Mouse (Mus musculus): ENCODE results near the gene Sstr2.

The Sstr2 gene

DNA sequence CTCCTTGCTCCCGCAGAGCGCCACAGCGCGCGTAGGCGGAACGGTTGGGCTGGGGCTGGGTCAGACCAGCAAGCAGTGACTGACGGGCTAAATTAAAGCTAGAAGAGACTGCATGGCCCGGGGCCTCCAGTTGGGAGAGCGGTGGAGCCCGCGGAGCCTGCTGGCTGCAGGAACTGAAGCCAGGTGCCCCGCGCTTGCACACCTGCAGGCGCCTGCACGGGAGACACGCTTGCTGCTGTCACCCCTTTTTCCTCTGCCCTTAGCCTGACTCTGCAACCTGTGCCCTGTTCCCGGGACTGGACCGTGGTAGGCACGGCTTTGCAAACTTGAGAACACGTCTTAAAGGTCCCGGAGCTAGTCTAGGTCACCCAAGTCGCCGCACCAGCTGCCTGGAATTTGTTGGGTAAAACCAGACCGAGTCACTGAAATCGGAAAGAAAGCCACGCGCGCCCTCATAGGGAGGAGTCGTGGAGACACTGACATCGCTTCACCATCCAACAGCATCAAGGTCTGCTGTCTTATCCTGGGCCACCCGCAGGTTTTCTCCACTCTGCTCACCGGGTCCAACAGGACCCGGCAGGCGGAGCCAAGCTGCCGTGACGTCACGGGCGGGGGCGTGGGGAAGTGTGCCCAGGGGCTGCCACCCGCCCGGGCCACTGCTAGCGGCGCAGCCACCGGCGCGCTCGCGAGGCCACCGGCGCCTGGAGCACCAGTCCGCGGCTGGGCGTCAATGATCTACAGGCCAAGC lies at the start of gene Sstr2:
Gene Sstr2 (plus strand): TSS at position 671 of the 748 bp plus-strand sequence.
- DNase-seq (ENCODE audit: low read depth), result peak; percentile 76

DNA sequence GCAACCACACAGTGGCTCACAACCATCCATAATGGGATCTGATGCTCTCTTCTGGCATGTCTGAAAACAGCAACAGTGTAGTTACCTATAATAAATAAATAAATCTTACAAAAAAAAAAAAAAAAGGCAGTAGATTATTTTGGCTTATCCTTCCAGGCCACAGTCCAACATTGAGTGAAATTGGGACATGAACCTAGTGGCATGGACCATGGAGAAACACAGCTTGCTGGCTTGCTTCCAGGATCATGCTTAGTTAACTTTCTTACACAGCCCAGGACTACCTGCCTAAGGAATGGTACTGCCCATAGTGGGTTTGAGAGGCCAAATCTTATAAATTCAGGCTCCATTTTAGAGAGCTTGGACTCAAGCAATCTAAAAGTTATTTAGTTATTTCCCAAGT lies 47.5 kb upstream of the Sstr2 start:
- no peak for DNase-seq (ENCODE audit: low read depth)

DNA sequence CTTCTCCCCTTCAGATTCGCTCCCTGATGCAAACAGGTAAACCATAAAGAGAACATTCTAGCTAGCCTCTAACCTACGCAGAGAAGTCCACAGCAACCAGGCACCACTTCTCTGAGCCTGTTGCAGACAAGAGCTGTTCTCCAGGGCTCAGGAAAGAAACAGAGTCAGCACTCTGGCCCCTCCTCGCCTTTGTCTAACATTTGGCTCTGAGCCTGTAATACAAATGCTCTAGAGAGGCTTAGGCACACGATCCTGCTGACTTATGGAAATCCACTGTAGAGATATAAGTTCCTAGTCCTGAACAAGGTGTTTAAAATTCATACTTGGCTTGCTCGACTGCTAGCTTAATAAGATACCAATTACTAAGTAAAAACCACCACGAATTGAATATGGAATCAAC lies 46.5 kb upstream of the Sstr2 start:
- no peak for DNase-seq (ENCODE audit: low read depth)

DNA sequence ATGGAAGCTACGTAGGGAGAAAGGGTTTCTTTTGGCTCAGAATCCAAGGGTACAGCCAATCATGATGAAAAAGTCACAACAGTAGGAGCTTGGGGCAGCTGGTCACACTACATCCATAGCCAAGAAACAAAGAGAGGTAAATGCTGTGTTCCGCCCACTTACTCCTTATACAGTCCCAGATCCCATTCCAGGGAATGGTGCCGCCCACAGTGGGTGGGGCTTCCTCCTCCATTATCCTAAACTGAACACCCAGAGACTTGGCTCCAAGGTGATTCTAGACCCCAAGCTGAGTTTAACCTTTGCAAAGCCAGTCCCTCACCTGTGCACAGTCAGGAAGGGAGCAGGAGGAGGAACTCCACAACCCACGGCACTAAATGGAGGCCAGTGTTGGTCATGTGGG lies 41.9 kb upstream of the Sstr2 start:
- DNase-seq (ENCODE audit: low read depth), result no peak

DNA sequence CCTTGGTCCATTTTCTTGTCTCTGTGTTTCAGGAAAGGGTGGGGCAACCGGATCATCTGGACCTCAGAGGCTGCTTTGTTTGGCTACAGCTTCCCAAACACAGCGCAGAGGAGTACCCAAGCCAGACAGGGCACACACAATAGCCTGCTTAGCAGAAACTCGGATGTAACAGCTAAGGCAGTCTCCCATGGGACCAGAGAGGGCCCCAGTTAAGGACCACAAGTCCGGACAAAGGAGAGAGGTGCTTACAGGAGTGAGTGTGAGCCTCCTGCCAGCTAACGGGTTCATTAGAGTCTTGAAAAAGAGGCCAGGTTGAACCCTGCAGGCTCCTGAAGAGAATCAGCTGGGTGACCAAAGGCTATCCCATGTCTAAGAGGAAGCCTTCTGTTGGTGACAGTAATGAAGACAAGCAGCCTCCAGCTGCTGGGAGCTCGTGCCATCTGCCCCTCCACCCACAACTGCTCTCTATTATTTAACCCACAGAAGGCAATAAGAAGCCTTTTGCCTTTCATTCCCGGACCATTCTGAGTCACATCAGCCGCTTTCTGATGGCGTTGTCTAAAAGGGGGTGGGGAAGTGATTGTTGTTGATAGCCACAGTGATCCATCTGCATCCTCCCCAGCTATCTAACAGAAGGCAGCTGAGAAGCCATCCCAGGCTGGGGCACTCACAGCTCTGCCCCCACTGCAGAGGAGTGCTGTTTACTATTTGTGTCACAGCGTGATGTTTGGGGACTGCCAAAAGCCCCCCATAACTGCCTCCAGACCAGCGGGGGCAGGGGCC lies 35.1 kb upstream of the Sstr2 start:
- DNase-seq (ENCODE audit: low read depth), result no peak

DNA sequence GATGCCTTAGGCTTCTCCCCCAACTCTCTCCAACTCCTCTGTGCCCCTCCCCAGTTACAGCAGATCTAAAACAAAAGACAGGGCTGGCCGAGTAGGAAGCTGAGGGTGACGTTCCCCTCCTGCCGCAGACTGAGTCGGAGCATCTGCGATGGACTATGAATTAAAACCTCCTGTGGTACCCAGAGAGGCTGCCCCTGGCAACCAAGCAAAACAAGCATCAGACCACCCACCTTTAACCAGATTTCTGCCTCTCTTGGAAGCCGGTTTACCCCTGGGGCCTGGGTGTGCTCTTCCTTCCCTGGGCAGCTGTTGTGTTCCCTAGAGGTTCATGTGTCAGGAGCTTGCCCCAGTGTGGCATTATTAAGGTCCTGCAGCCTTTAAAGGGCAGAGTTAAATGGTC lies 32.7 kb upstream of the Sstr2 start:
- DNase-seq (ENCODE audit: low read depth), result no peak

DNA sequence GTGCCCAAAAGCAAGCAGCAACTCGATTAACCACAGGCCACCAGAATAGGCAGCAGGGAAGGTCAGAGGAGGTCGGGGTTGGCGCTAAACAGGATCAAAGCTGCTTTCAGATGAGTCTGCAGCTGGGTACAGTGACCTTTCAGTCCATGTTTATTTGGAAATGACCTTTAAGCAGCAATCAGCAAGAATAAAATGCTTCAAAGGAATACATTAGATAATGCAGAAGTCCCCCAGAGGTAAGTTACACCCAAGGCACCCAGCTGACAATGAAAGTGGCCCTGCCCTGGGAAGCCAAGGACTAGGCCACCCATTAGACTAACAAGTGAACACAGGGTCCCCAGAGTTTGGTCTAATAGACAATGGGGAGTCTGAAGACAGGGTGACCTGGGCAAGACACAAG lies 30.2 kb upstream of the Sstr2 start:
- DNase-seq (ENCODE audit: low read depth), result no peak

DNA sequence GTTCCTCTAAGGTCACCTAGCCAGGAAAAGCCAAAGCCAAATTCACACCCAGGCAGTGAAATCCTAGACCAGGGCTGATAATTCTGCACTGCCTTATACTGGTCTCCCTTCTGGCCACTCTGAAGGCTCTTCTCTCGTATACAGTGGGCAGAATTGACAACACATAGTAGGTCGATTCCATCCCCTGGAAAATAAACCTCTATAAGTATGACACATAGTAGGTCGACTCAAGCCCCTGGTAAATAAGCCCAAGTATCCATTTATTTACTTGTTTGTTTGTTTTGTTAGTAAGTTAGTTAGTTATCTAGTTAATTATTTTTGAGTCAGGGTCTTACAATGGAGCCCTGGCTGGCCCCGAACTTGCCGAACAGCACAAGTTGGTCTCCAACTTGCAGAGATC lies 24.0 kb upstream of the Sstr2 start:
- no peak for DNase-seq (ENCODE audit: low read depth)

DNA sequence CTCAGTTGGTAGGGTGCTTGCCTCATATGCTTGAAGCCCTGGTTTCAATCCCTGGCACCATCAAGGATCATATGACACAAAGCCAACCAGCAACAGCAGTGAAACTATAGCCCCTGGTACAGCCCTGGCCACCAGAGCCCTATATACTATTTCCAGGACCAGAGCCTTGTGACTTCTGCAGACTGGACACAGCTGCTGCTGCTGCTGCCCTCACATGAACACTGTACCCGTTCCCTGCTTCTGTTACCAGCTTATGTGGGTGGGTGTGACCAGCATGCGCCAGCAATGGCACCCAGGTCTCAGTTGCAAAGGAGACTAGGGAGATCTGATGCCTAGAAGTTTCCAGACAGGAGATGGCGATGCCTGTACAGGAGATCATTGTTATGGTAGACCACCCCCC lies 21.5 kb upstream of the Sstr2 start:
- DNase-seq (ENCODE audit: low read depth), result no peak

DNA sequence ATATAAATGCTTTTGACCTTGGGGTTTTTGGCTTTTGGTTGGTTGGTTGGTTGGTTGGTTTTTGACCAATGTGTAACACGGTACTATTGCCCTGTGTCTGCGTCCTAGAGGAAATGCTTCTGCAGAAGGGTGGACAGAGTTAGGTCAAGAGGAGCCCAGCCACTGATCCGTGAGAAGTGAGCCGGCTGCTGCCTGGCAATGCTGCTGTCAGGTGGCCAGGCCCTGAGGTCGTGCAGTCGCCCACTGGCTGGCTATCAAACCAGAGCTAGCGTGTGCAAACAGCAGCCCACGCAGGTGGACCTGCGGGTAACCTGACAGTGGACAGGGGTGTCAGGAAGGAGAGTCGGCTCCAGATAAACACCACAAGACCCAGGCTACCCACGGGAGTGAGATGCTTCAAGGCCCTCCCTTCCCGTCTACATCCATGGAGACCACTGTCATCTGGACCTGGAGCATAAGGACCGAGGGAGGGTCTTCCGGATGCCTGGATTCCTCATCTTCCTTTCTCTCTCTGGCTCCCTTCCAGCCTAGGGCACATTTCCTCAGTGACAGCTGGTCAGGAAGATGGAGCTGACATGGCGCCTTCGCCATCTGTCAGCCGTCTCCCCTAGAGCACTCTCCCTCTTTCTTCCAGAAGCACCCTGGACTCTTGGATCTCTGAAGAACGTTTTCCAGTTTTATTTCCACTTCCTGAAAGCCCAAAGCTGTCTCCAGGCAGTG lies 18.5 kb upstream of the Sstr2 start:
- no peak for DNase-seq (ENCODE audit: low read depth)

DNA sequence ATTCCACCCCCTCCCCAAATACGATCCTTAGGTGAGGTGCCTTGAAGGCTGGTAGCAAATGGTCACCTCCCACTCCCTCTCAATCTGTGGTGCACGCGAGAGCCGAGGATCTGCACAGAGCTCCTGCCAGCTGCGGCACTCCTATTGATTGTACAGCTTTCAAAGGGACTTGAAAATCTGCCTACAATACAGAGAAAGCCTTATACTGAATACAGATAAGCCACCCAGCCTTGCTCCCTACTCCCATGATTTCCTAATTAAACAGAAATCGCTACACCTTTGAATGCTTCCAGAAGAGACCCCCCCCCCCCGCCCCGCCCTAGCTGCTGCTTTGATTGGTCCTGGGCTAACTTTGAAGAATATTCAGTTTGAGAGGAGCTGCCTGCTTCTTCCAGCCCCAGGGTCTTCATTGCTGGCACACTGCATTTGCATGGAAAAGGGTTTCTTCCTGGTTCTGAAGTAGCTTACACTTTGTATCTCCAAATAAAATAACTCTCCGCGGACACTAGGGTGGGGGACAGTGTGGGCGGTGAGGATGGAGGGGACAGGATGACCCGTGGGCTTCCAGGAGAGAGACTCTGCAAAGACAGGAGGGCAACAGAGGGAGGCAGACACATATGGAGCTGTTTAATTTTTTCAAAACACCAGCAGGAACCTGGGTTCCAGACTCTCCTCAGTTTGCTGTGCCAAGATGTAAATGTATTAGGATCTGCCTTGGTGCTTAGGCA lies 17.4 kb upstream of the Sstr2 start:
- DNase-seq (ENCODE audit: low read depth), result no peak

DNA sequence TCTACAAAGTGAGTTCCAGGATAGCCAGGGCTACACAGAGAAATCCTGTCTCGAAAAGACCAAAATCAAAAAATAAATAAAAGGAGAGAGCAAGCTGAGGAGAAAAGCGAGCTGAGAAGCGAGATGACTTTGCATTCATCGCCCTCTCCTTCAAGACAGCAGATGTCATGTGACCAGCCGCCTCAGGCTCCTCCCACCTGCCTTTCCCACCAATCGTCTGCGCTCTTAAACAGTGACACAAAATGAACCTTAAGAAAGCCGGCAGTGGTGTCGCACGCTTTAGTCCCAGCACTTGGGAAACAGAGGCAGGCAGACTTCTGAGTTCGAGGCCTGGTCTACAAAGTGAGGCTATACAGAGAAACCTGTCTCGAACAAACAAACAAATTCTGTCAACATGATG lies 11.6 kb upstream of the Sstr2 start:
- no peak for DNase-seq (ENCODE audit: low read depth)

DNA sequence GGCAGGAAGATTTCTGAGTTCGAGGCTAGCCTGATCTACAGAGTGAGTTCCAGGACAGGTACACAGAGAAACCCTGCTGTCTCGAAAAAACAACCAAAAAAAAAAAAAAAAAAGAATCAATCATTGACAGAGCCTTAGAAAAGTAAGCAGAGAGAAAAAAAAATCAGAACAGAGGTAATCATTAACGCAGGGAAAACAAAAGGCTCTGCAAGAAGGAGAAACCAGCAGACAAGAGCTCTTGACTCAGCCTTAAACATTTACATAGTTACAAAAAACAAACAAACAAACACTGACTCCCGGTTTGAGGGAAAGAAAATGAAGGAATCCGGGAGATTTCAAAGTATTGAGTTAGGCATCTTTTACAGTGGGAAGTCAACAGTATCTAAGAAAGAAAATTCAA lies 9.6 kb upstream of the Sstr2 start:
- DNase-seq (ENCODE audit: low read depth), result no peak

DNA sequence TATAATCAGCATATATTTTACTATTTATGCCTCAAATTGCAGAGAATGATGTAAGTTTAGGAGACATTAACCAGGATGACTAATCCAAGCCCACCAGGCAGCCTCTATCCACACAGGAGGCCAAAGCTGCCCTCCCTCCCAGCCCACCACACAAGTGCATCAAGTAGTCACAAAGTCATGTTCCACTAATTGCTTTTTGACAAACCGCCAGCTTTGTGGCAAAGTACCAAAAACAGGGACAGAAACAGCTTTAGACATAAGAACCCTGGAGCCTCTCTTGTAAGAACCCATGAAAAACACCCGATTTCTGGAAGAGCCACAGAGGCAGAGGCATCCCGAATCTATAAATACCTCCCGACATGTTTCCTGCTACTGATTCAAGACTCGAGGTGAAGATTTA lies 8.9 kb upstream of the Sstr2 start:
- no peak for DNase-seq (ENCODE audit: low read depth)

DNA sequence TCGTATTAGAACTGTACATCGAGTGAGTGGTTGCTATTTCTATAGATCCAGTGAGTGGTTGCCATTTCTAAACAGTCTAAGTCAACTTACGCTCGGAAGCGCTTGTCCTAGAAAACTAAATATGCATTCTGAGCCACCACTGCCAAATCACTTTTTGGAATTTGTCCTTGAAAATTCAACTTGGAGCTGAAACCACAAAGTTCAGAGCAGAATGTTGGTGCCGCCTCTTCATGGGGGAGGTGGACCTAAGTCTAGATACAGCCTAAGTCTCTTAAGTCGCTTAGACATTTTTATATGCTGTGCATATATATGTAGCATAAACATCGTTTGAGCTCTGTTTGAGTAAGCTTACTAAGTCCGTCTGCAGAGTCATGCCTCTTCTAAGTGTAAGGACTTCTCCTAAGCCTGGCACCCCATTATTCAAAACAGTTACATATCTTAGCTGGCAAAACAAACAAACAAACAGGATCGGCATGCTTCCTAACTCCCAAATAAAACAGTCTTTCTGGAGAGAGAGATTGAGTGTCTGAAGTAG lies 8.0 kb upstream of the Sstr2 start:
- no peak for DNase-seq (ENCODE audit: low read depth)

DNA sequence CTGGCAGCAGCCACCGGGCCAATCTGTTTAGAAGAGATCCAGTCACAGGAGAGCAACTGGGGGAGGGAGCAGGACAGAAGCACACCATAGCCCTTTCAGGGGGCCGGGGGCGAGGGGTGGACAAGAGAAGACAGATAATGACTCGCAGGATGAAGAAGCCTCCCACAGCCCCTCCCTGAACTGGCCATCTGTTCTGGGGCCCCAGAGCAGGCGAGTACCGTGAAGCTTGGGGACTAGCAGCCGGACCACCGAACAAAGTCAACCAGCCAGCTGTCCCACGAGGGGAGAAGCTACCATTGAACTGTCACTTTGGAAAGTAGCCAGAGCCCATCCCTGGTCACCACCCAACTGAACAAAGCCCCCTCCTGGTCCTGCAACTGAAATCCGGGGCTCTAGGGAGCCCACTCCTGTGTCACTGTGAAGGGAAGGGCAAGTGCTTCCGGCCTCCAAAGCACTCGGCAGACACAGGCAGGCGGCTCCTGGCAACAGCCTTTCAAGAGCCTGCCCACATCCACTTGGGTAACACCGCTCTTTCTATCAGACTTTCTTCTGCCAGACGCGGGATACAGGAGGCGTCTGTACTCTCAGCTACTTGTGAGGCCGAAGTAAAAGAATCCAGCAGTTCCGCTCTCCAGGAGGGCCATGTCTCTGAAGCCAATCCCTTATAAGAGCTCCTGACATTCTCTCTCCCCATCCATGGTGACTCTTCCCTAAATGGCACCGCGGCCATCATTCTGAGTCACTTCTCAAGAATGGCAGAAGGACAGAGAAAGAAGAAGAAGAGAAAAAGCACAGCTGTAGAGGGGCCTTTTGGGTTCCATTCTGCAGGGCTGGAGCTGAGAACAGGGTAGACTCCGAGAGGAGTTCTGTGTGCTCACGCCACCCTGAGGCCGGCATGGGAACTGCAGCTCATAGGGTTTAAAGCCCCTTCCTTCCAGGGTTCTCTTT lies 7.2 kb upstream of the Sstr2 start:
- DNase-seq (ENCODE audit: low read depth), result peak; percentile 77

DNA sequence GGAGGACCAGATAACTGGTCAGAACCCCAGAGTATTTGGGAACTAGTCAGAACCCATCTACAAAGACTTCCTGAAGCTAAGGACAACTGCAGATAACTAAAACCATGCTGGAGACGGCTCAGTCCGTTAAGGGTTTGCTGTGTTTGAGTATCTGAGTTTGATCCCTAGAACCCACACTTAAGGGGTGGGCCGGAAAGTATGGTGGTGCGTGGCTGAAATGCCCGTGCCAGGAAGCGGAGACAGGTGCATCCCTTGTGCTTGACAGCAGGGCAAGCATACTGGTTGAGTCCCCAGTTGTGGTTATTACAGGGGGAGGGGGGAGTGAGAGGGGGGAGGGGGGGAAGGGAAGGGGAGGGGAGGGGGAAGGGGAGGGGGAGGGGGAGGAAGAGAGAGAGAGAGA lies 4.7 kb upstream of the Sstr2 start:
- peak; percentile 28 for DNase-seq (ENCODE audit: low read depth)

DNA sequence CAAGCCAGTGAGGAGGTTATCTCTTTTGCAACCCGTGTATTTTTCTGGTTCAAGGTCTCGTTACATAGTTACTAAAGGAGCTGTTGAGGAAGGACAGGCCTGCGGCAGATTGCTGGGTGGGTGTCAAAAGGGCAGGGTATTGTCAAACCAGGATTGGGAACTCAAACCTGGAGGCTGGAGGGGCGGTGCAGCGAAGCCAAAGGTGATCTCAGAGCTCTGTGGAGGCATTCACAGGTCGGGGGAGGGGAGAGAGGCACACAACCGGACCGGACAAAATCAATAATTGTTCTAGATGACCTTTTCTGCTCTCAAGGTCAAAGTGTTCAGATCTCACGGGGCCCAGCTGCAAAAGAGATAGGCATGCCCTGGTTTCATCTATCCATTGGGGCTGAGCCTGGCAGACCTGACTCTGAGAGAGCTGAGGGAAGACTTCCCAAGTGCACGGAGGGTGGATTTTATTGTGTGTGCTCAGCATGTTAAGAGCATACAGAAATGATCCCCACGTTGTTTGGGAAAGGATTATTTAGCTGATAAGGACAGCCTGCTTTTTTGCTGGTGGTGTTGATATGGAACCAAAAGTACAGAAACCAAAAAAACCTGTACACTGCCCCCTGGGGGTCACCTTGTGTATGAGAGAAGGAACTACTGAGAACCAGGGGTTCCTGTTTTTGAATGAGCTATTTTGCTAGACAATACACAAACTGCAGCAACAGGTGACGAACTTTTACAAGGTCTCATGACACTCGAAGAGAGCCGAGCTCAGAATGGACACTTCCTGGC lies 1.8 kb upstream of the Sstr2 start:
- peak; percentile 85 for DNase-seq (ENCODE audit: low read depth)

DNA sequence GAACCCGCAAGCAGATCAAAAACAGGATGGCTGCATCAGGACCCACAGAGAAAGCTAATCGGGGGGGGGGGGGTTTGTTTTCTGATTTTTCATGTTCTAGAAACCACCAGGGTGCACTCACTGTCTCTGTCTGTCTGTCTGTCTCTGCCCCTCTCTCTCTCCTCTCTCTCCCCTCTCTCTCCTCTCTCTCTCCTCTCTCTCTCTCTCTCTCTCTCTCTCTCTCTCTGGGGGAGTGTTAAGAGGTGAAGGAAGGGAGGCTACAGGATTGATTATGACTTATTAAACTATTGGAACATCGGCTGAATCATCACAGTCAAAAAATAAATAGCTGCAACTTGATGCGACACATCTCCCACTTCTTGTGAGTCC lies 855 bp upstream of the Sstr2 start:
- no peak for DNase-seq (ENCODE audit: low read depth)

DNA sequence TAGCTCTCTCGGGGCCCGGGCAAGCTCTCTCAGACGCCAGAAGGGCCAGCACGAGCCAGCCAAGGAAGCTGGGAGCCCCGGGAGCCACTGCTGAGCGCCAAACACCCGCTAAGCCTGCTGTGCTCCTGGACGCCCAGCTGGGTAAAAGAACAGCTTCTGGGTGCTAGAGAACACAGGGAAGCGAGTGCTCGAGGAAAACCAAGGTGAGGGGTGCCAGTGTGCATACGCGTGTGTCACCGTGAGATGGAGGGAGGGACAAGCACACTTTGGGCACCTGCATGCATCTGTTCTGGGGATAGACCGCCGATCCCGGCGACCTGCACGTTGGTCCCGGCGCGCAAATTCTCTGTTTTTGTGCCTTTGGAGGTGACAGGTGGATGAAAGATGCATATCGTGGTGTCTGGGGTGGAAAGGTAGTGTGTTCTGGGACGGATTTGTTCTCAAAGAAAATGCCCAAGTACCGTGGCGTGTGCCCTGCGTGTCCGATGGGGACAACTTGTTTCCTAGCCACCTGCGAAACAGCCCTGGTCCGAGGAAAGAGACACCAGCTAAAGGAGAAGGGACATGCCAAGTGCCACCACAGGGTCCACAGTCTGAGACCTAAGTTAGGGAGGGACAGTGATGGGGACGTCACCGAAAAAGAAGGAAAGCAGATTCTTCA lies 408 bp downstream of the Sstr2 start:
- DNase-seq (ENCODE audit: low read depth), result no peak

Measured in naive thymus-derived CD4-positive, alpha-beta T cell, adult 2 months (primary cell).